Mouse (Mus musculus) C2C12 (cell line): ENCODE data around the gene Ndufs4. TPM values are rescaled to one million over a fixed set of nuclear protein-coding genes. Genes with fewer than 3 reads are reported as not detected.

Experiments
- H3K27me3 ChIP-seq: one replicate; pipeline ENCODE4 v1.6.1; 2011; ENCODE audit not compliant: control insufficient read depth, insufficient read depth, insufficient read length
- H3K36me3 ChIP-seq: one replicate; pipeline ENCODE4 v1.6.1; 2011; ENCODE audit not compliant: control insufficient read depth, insufficient read depth
- H3K4me3 ChIP-seq: one replicate; pipeline ENCODE4 v1.5.1; 2011; ENCODE audit warnings: mild to moderate bottlenecking, control low read depth; ENCODE audit not compliant: poor library complexity, insufficient read depth, severe bottlenecking
- H3K79me2 ChIP-seq: one replicate; pipeline ENCODE4 v1.6.1; 2011; ENCODE audit not compliant: control insufficient read depth, insufficient read depth
- H3K79me3 ChIP-seq: one replicate; pipeline ENCODE4 v1.6.1; 2011; ENCODE audit warnings: low read depth, control low read depth
- H3ac ChIP-seq: one replicate; pipeline ENCODE3; 2011; ENCODE audit warnings: low read depth; ENCODE audit not compliant: control insufficient read depth, insufficient read length
- CEBPB ChIP-seq: IDR thresholded peaks from one replicate; pipeline ENCODE4 v1.6.1; 2011; ENCODE audit warnings: low read depth, mild to moderate bottlenecking, control low read depth, moderate library complexity
- CTCF ChIP-seq: IDR thresholded peaks from one replicate; pipeline ENCODE4 v1.5.1; 2011; ENCODE audit not compliant: control insufficient read depth, insufficient read depth, insufficient read length
- FOSL1 ChIP-seq: IDR thresholded peaks from one replicate; pipeline ENCODE4 v1.8.0; 2011; ENCODE audit warnings: mild to moderate bottlenecking, low read length; ENCODE audit not compliant: poor library complexity, insufficient read depth, severe bottlenecking
- MAX ChIP-seq: IDR thresholded peaks from one replicate; pipeline ENCODE4 v1.6.1; 2011; ENCODE audit warnings: mild to moderate bottlenecking, control low read depth
- MYOD1 ChIP-seq: IDR thresholded peaks from one replicate; pipeline ENCODE4 v1.6.1; 2011; ENCODE audit warnings: low read depth; ENCODE audit not compliant: control insufficient read depth, insufficient read length
- MYOG ChIP-seq: IDR thresholded peaks from one replicate; pipeline ENCODE4 v1.6.1; 2011; ENCODE audit not compliant: control insufficient read depth, insufficient read length; ENCODE audit errors: extremely low read depth
- USF1 ChIP-seq: IDR thresholded peaks from one replicate; pipeline ENCODE4 v1.6.1; 2011; ENCODE audit warnings: low read depth, mild to moderate bottlenecking, control low read depth, moderate library complexity
- polyA plus RNA-seq: library from polyadenylated mRNA; unstranded; fragments of >200 nt; fragmentation: generic; extraction: Trizol; gene quantifications from one replicate; pipeline ENCODE4 v1.2.1, GENCODE M21; 2012; ENCODE audit warnings: missing spikeins

Gene Ndufs4
- polyA plus RNA-seq, 1 experiment, result 98.9 TPM

DNA sequence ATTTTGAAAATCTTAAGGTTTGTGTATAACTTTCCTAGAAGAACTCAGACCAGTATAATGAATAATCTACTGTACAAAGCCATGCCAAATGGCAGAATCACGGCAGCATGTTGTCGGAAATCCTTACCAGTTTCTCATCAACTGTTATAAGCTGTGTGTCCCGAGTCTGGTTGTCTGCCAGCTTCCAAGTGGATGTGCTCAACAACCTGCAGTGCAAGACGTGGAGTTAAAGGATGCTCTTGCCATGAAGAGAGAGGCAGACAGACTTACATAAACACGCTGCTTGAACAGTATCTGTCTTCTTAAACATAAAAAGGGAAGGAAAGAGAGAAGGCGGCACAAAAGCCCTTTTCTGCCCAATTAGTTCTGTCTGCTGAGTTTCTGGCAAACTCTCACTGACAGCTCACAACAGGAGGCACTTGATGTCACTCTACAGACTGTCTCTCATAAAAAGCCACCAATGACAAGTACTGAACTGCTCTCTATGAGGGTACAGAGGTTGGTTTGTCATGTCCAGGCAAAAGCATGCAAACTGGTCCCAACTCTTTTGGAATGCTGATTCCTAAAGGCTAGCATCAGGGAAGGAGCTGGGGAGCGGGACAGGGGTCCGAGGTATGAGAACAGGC is 36.6 kb downstream of the Ndufs4 start:
- Histone ChIP-seq H3K79me3 (peaks cover 3% of the 10 kb centered on the region), H3K27me3 (no peaks in the 10 kb centered on the region), H3K4me3 (no peak overlapping the region), H3K36me3 (peaks cover 8% of the 10 kb centered on the region), H3ac (no peak overlapping the region), H3K79me2 (peaks cover 16% of the 10 kb centered on the region)
- TF ChIP-seq USF1, result no peak
- TF ChIP-seq MYOD1, result no peak
- TF ChIP-seq MAX, result no peak
- no peak for TF ChIP-seq CEBPB
- no peak for TF ChIP-seq CTCF

DNA sequence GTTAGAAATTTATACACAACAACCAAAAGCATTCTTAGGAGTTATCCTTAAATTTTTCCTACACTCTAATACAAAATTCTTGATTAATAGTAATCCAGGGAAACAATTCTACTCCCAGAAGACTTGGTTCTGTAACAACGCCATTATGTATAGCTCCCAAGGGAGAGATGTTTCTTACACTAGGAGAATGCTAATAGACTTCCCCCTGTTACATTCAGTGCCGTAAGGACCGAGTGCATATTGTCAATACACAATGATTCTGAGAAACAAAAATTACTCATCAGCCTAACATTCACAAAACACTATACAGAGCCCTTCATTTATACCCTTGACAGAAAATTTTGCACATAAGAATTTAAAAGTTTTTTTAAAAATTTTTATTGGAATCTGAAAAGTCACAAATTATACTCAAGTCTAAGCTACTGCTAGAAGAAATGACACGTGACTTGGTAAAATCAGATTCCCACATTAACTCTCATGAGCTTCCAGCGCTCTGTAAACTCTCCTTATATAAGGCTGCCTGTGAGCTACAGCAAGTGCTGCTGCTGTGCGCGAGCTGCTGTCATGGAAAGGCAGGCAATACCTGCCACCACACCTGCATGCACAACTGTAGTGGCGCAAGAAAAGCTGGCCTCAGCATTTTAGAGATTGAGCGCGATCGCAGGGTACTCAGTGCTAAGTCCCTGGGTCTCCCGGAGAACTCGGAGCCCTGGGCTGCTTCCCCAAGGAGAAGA is 42.9 kb downstream of the Ndufs4 start:
- TF ChIP-seq CEBPB (no peak), USF1 (no peak), MYOG (no peak), CTCF (no peak), MYOD1 (no peak), MAX (no peak), FOSL1 (no peak)
- no peak overlapping the region for H3K4me3 ChIP-seq
- peaks cover 4% of the 10 kb centered on the region for H3K79me2 ChIP-seq
- H3K79me3 ChIP-seq, result peaks cover 3% of the 10 kb centered on the region
- H3K27me3 ChIP-seq, result no peaks in the 10 kb centered on the region
- no peak overlapping the region for H3ac ChIP-seq
- no peaks in the 10 kb centered on the region for H3K36me3 ChIP-seq

DNA sequence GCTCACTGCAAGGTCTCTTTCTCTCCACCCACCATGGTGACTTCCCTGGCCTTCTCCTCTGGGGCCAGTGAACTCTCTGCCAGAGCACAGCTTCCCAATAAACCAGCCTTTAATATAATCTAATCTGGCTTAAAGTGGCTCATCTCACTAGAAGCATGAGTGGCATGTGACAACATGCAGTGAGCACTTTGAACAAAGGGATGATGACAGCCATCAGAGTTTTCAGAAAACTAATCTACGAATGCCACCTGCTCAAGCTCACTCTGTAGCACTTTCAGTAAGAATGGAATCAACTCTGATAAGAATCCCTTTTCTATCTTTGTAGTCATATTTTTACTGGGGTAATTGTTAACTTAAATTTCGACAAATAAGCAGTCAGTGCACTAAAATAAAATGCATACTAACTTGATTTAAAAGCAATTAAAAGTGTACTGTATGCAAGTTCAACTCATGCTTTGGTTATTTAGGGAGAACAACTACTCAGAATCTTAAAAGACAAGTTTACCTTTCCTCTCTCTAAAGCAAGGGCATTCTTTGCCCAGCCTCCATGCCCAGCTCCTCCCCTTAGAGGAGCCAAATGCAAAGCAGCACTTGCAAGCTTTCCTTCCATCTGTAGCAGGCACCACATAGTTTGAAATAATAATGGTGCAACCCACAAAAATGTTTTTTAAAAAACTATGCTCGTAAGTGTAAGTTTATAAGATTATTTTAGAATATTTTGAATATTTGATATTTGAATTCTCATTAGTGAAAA is 43.7 kb downstream of the Ndufs4 start:
- TF ChIP-seq USF1, result no peak
- TF ChIP-seq MYOG, result no peak
- TF ChIP-seq FOSL1, result no peak
- no peak for TF ChIP-seq CEBPB
- no peak for TF ChIP-seq MAX
- no peak for TF ChIP-seq CTCF
- no peak for TF ChIP-seq MYOD1
- H3K36me3 ChIP-seq, result no peaks in the 10 kb centered on the region
- H3K79me2 ChIP-seq, result peaks cover 4% of the 10 kb centered on the region
- no peak overlapping the region for H3K4me3 ChIP-seq
- H3ac ChIP-seq, result no peak overlapping the region
- no peaks in the 10 kb centered on the region for H3K27me3 ChIP-seq
- H3K79me3 ChIP-seq, result peaks cover 3% of the 10 kb centered on the region

DNA sequence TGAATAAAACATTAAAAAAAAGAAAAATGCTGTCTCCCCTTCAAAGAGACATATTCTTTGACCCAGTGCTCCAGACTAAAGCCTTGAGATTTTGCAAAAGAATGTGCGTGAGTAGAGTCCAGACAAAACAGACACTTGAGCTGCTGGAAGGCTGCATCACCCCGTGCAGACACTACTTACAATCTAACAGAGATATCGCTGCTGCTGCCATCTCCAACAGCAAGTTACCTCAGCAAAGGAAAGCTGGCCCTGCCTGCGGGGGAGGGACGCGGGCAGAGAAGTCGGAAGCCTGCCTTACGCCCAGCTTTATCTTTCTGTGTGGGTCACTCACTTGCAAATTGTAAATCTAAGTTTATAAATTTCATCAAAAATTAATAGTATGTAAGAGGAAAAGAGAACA is 45.1 kb downstream of the Ndufs4 start:
- Histone ChIP-seq H3K36me3 (no peaks in the 10 kb centered on the region), H3K79me2 (peaks cover 17% of the 10 kb centered on the region), H3K27me3 (no peaks in the 10 kb centered on the region), H3ac (no peak overlapping the region), H3K4me3 (no peak overlapping the region), H3K79me3 (peaks cover 3% of the 10 kb centered on the region)
- TF ChIP-seq CEBPB (no peak), MYOD1 (no peak), MYOG (no peak), USF1 (no peak), FOSL1 (no peak), MAX (no peak), CTCF (no peak)

DNA sequence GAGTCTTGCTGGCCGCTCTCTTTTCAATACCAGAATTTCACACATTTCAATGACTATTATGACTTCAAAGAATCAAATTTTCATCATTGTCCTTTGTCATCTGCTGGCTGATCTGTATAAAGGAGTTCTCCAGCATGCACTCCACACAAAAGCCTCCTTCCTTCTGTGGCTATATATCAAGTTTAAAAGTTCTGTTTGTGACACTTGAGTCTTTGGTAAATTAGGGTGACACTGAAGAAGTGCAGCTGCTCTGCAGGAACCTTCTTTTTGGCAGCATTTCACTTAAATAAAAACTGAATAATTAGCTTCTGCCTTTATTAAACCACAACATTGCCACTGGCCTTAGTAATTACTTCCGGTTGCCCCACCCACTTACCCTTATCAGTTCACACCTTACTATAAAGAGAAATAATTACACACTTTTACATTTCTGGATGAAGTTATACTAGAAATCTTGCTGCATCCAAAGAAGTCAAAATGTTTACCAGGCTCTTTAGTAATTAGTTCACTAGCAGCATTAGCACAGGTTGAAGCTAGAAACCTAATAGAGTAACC is 68.1 kb downstream of the Ndufs4 start:
- no peaks in the 10 kb centered on the region for H3K36me3 ChIP-seq
- H3K4me3 ChIP-seq, result no peak overlapping the region
- no peaks in the 10 kb centered on the region for H3K79me3 ChIP-seq
- no peaks in the 10 kb centered on the region for H3K27me3 ChIP-seq
- TF ChIP-seq CEBPB (no peak), MYOG (no peak), MAX (no peak), CTCF (no peak), FOSL1 (no peak), MYOD1 (no peak), USF1 (no peak)
- no peaks in the 10 kb centered on the region for H3K79me2 ChIP-seq
- no peak overlapping the region for H3ac ChIP-seq
